Mouse (Mus musculus): ENCODE measurements around the gene Mier2. TPM values are rescaled to one million over a fixed set of nuclear protein-coding genes. Genes with fewer than 3 reads are reported as not detected.

The Mier2 gene
- polyA plus RNA-seq (2014; fragmentation: Nextera tagmentation; extraction: Ambion mirVana): 53.1 and 53.5 TPM in 2 replicates

GRCm38 (mm10) chr10:79554330-79555237 is at the start of gene Mier2:
Gene Mier2, minus strand, starts transcription at chr10:79555199.
- peak; percentile 78 for DNase-seq (ENCODE audit: low spot score)
- no peaks in the 10 kb centered on the region for H3K9me3 ChIP-seq (ENCODE audit: control insufficient read depth, low read length)
- peak; percentile 91 for ATAC-seq (ENCODE audit: low FRiP score)
- H3K4me3 ChIP-seq (replicated peaks; ENCODE audit: low read length): peak within 1 kb of the TSS; percentile 97
- H3K4me2 ChIP-seq (replicated peaks): peak within 1 kb of the TSS; percentile 93
- H3K4me1 ChIP-seq (replicated peaks; ENCODE audit: control insufficient read depth, insufficient read depth, low read length): peaks cover 19% of the 10 kb centered on the region
- WGBS: under 1% methylated on average over 86 of the region's 108 CpGs
- H3K27ac ChIP-seq: no peak within 1 kb of the TSS
- H3K27me3 ChIP-seq (ENCODE audit: control insufficient read depth, insufficient read depth, low read length): no peaks in the 10 kb centered on the region
- peaks cover 7% of the 10 kb centered on the region for H3K36me3 ChIP-seq (replicated peaks; ENCODE audit: control insufficient read depth, insufficient read depth)
- H3K9ac ChIP-seq: peak within 1 kb of the TSS; percentile 93

GRCm38 (mm10) chr10:79597936-79598230 is 42.9 kb upstream of the Mier2 start:
- Histone ChIP-seq H3K4me2 (replicated peaks) (no peak overlapping the region), H3K9me3 (ENCODE audit: control insufficient read depth, low read length) (no peaks in the 10 kb centered on the region), H3K36me3 (replicated peaks; ENCODE audit: control insufficient read depth, insufficient read depth) (no peaks in the 10 kb centered on the region), H3K4me3 (replicated peaks; ENCODE audit: low read length) (no peak overlapping the region), H3K4me1 (replicated peaks; ENCODE audit: control insufficient read depth, insufficient read depth, low read length) (no peaks in the 10 kb centered on the region), H3K9ac (no peak overlapping the region), H3K27me3 (ENCODE audit: control insufficient read depth, insufficient read depth, low read length) (peaks cover 10% of the 10 kb centered on the region), H3K27ac (no peak overlapping the region)
- DNase-seq (ENCODE audit: low spot score): no peak
- WGBS: 72% methylated on average over 4 of the region's 4 CpGs
- no peak for ATAC-seq (ENCODE audit: low FRiP score)

- no peaks in the 10 kb centered on the region for H3K36me3 ChIP-seq (replicated peaks; ENCODE audit: control insufficient read depth, insufficient read depth)
- no peak overlapping the region for H3K9ac ChIP-seq
- DNase-seq (ENCODE audit: low spot score) (no peak), ATAC-seq (ENCODE audit: low FRiP score) (0 out of 2 replicates have a peak, but pooled peaks have one; percentile 12)
- H3K4me3 ChIP-seq (replicated peaks; ENCODE audit: low read length): no peak overlapping the region
- no peaks in the 10 kb centered on the region for H3K4me1 ChIP-seq (replicated peaks; ENCODE audit: control insufficient read depth, insufficient read depth, low read length)
- H3K27me3 ChIP-seq (ENCODE audit: control insufficient read depth, insufficient read depth, low read length): peaks cover 10% of the 10 kb centered on the region
- no peak overlapping the region for H3K27ac ChIP-seq
- 30% methylated on average over 13 of the region's 13 CpGs for WGBS
- H3K9me3 ChIP-seq (ENCODE audit: control insufficient read depth, low read length): no peaks in the 10 kb centered on the region
- H3K4me2 ChIP-seq (replicated peaks): no peak overlapping the region
Observed at GRCm38 (mm10) chr10:79597051-79597935, 42.3 kb upstream of the Mier2 start.

- ATAC-seq (ENCODE audit: low FRiP score) (no peak), DNase-seq (ENCODE audit: low spot score) (no peak)
- Histone ChIP-seq H3K9me3 (ENCODE audit: control insufficient read depth, low read length) (no peaks in the 10 kb centered on the region), H3K4me1 (replicated peaks; ENCODE audit: control insufficient read depth, insufficient read depth, low read length) (no peaks in the 10 kb centered on the region), H3K27ac (no peak overlapping the region), H3K36me3 (replicated peaks; ENCODE audit: control insufficient read depth, insufficient read depth) (no peaks in the 10 kb centered on the region), H3K27me3 (ENCODE audit: control insufficient read depth, insufficient read depth, low read length) (peaks cover 10% of the 10 kb centered on the region), H3K4me2 (replicated peaks) (no peak overlapping the region), H3K9ac (no peak overlapping the region), H3K4me3 (replicated peaks; ENCODE audit: low read length) (no peak overlapping the region)
- WGBS: 64% methylated on average over 8 of the region's 8 CpGs
Observed at GRCm38 (mm10) chr10:79595590-79595929, 40.6 kb upstream of the Mier2 start.

DNA sequence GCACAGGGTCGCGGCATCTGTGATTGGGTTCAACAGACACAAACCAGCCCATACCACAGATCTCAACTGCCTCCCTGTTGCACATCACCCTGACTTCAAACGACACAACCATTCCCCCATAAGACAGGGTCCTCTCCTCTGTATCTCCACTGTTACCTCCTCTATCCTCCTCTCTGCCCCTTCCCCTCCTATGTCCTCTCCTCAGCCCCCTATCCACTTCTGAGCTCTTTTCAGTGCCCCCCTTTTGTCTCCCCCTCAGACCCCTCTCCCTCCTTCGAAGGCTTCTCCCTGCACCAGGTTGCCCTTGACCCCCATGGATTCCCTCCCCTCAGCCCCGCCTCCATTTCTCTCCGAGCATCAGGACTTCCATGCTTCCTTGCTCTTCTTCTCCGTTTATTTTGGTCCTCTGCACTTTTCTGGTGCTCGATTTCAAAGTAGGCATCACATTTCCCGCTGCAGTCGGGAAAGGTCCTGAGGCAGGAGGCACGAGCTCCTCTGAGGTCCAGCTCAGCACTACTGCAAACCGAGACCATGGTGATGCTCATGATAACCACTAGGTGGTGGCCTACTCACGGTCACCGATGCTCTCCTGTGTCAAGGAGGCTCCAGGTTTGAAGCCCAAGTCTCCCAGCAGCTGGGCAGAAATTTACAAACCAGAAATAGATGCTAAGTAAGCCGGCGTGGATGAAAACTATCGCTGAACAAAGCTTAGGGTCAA is 40.0 kb upstream of the Mier2 start:
- H3K36me3 ChIP-seq (replicated peaks; ENCODE audit: control insufficient read depth, insufficient read depth): no peaks in the 10 kb centered on the region
- peak overlapping the region; percentile 33; the same call in 1 of the 2 replicates for H3K4me2 ChIP-seq (replicated peaks)
- H3K4me3 ChIP-seq (replicated peaks; ENCODE audit: low read length): 0 out of 2 replicates have a peak overlapping the region, but pooled peaks have one; percentile 5
- 20% methylated on average over 17 of the region's 17 CpGs for WGBS
- no peaks in the 10 kb centered on the region for H3K9me3 ChIP-seq (ENCODE audit: control insufficient read depth, low read length)
- peak; percentile 89 for DNase-seq (ENCODE audit: low spot score)
- peak; percentile 92 for ATAC-seq (ENCODE audit: low FRiP score)
- H3K27me3 ChIP-seq (ENCODE audit: control insufficient read depth, insufficient read depth, low read length): peaks cover 10% of the 10 kb centered on the region
- H3K9ac ChIP-seq: no peak overlapping the region
- no peak overlapping the region for H3K27ac ChIP-seq
- H3K4me1 ChIP-seq (replicated peaks; ENCODE audit: control insufficient read depth, insufficient read depth, low read length): no peaks in the 10 kb centered on the region

DNA sequence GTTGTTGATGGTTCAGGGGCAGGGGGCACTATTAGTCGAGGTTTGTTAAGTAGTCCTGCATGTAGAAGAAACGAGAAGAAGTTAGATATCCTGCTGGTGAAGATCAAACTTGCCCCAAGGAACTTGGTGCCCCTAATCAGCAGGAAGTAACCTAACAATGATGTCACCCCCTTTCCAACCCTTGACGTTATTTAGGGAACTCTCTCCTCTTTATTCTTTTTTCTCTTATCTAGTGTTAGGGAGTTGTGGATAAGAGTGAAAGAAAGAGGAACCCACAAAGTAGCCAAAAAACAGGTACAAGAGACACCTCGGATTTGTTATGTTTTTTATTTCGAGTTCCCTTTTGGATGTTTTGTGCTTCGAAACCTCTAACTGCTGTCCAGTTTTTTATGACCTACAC is 39.1 kb upstream of the Mier2 start:
- Histone ChIP-seq H3K4me1 (replicated peaks; ENCODE audit: control insufficient read depth, insufficient read depth, low read length) (no peaks in the 10 kb centered on the region), H3K27ac (no peak overlapping the region), H3K9ac (no peak overlapping the region), H3K27me3 (ENCODE audit: control insufficient read depth, insufficient read depth, low read length) (peaks cover 10% of the 10 kb centered on the region), H3K4me2 (replicated peaks) (no peak overlapping the region), H3K9me3 (ENCODE audit: control insufficient read depth, low read length) (no peaks in the 10 kb centered on the region), H3K36me3 (replicated peaks; ENCODE audit: control insufficient read depth, insufficient read depth) (no peaks in the 10 kb centered on the region), H3K4me3 (replicated peaks; ENCODE audit: low read length) (no peak overlapping the region)
- 56% methylated on average over 6 of the region's 6 CpGs for WGBS
- no peak for DNase-seq (ENCODE audit: low spot score)
- no peak for ATAC-seq (ENCODE audit: low FRiP score)

GRCm38 (mm10) chr10:79590702-79591101 is 35.7 kb upstream of the Mier2 start:
- DNase-seq (ENCODE audit: low spot score) (no peak), ATAC-seq (ENCODE audit: low FRiP score) (no peak)
- H3K27ac ChIP-seq: no peak overlapping the region
- no peak overlapping the region for H3K4me3 ChIP-seq (replicated peaks; ENCODE audit: low read length)
- no peak overlapping the region for H3K9ac ChIP-seq
- H3K36me3 ChIP-seq (replicated peaks; ENCODE audit: control insufficient read depth, insufficient read depth): no peaks in the 10 kb centered on the region
- no peaks in the 10 kb centered on the region for H3K4me1 ChIP-seq (replicated peaks; ENCODE audit: control insufficient read depth, insufficient read depth, low read length)
- WGBS: 83% methylated on average over 1 of the region's 1 CpGs
- no peak overlapping the region for H3K4me2 ChIP-seq (replicated peaks)
- H3K27me3 ChIP-seq (ENCODE audit: control insufficient read depth, insufficient read depth, low read length): peaks cover 10% of the 10 kb centered on the region
- no peaks in the 10 kb centered on the region for H3K9me3 ChIP-seq (ENCODE audit: control insufficient read depth, low read length)

GRCm38 (mm10) chr10:79587752-79588126 is 32.7 kb upstream of the Mier2 start:
- Histone ChIP-seq H3K27ac (no peak overlapping the region), H3K9me3 (ENCODE audit: control insufficient read depth, low read length) (no peaks in the 10 kb centered on the region), H3K4me3 (replicated peaks; ENCODE audit: low read length) (no peak overlapping the region), H3K36me3 (replicated peaks; ENCODE audit: control insufficient read depth, insufficient read depth) (no peaks in the 10 kb centered on the region), H3K4me2 (replicated peaks) (no peak overlapping the region), H3K27me3 (ENCODE audit: control insufficient read depth, insufficient read depth, low read length) (no peaks in the 10 kb centered on the region), H3K4me1 (replicated peaks; ENCODE audit: control insufficient read depth, insufficient read depth, low read length) (no peaks in the 10 kb centered on the region), H3K9ac (no peak overlapping the region)
- 71% methylated on average over 4 of the region's 4 CpGs for WGBS
- ATAC-seq (ENCODE audit: low FRiP score) (no peak), DNase-seq (ENCODE audit: low spot score) (no peak)
